Mouse (Mus musculus) megakaryocyte, embryonic 14.5 days (primary cell): Measurements from ENCODE around the gene Anp32e.
"Not testable (repeated sequence)": the region's sequence is repeated elsewhere in the genome, so short reads cannot be mapped to it uniquely, and the experiment has no call there.

Source experiments
- FLI1 ChIP-seq: IDR thresholded peaks from 2 replicates; pipeline ENCODE4 v1.6.1; 2012; ENCODE audit warnings: low read length, inconsistent platforms, mixed read lengths
- GATA1 ChIP-seq: IDR thresholded peaks from 3 replicates; pipeline ENCODE4 v1.6.1; 2012; ENCODE audit warnings: mixed read lengths, low read length, inconsistent platforms, borderline replicate concordance

DNA sequence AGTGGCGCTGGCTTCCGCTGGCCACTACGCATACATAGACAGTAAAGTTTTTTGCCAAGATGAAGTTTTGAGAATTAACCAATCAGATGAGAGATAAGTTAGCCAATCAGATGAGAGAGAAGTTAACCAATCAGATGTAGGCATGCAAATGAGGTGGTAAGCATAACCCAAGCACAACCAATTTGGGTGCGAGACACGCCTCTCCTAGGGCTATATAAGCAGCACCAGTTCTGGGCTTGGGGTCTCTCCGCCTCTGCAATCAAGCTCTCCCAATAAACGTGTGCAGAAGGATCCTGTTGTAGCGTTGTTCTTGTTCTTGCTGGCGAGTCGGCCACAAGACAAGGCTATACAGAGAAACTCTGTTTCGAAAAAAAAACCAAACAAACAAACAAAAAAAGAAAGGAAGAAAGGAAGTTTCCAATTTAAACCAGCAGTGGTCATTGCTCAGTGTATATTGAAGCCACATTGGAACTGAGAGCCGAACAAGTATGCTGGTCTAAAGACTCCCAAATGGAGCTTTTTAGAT, 25.7 kb downstream of the Anp32e start:
- TF ChIP-seq GATA1, FLI1: not testable (repeated sequence)
